Mouse (Mus musculus): ENCODE measurements at regions not wholly inside any gene's neighbourhood (a gene's known extent, or its start where the extent isn't known, plus 50 kb on each side); places are given as distances from the start of the nearest gene placed in this dataset.

GRCm38 (mm10) chr17:47184148-47184547, 173.8 kb upstream of the Ubr2 start:
- ATAC-seq (ENCODE audit: low FRiP score), result no peak
- Histone ChIP-seq H3K4me1 (peaks cover 9% of the 10 kb centered on the region), H3K27ac (no peak overlapping the region), H3K27me3 (no peaks in the 10 kb centered on the region), H3K9ac (no peak overlapping the region), H3K9me3 (no peaks in the 10 kb centered on the region), H3K4me3 (replicated peaks) (no peak overlapping the region), H3K36me3 (replicated peaks) (no peaks in the 10 kb centered on the region), H3K4me2 (no peak overlapping the region)
- 93% methylated on average over 6 of the region's 6 CpGs for WGBS

GRCm38 (mm10) chr17:47182118-47182517, 171.8 kb upstream of the Ubr2 start:
- no peak for ATAC-seq (ENCODE audit: low FRiP score)
- Histone ChIP-seq H3K36me3 (replicated peaks) (no peaks in the 10 kb centered on the region), H3K27ac (0 out of 2 replicates have a peak overlapping the region, but pooled peaks have one; percentile 14), H3K9ac (no peak overlapping the region), H3K4me3 (replicated peaks) (no peak overlapping the region), H3K4me2 (no peak overlapping the region), H3K9me3 (no peaks in the 10 kb centered on the region), H3K4me1 (peaks cover 23% of the 10 kb centered on the region), H3K27me3 (no peaks in the 10 kb centered on the region)
- 68% methylated on average over 6 of the region's 6 CpGs for WGBS

- Histone ChIP-seq H3K27ac (no peak overlapping the region), H3K9ac (no peak overlapping the region), H3K4me2 (no peak overlapping the region), H3K9me3 (no peaks in the 10 kb centered on the region), H3K4me1 (peaks cover 23% of the 10 kb centered on the region), H3K4me3 (replicated peaks) (no peak overlapping the region), H3K27me3 (no peaks in the 10 kb centered on the region), H3K36me3 (replicated peaks) (no peaks in the 10 kb centered on the region)
- WGBS, result 76% methylated on average over 5 of the region's 5 CpGs
- ATAC-seq (ENCODE audit: low FRiP score), result no peak
Observed at GRCm38 (mm10) chr17:47179410-47179809, 169.1 kb upstream of the Ubr2 start.

GRCm38 (mm10) chr17:47178705-47179104, 168.3 kb upstream of the Ubr2 start:
- Histone ChIP-seq H3K36me3 (replicated peaks) (no peaks in the 10 kb centered on the region), H3K4me2 (no peak overlapping the region), H3K9me3 (no peaks in the 10 kb centered on the region), H3K27me3 (no peaks in the 10 kb centered on the region), H3K4me1 (peaks cover 23% of the 10 kb centered on the region), H3K4me3 (replicated peaks) (no peak overlapping the region), H3K9ac (no peak overlapping the region), H3K27ac (0 out of 2 replicates have a peak overlapping the region, but pooled peaks have one; percentile 36)
- WGBS, result 78% methylated on average over 5 of the region's 5 CpGs
- ATAC-seq (ENCODE audit: low FRiP score), result no peak

- H3K4me1 ChIP-seq, result peaks cover 23% of the 10 kb centered on the region
- H3K27ac ChIP-seq, result 0 out of 2 replicates have a peak overlapping the region, but pooled peaks have one; percentile 32
- WGBS, result 88% methylated on average over 8 of the region's 8 CpGs
- no peak overlapping the region for H3K4me2 ChIP-seq
- no peak overlapping the region for H3K4me3 ChIP-seq (replicated peaks)
- no peaks in the 10 kb centered on the region; the same call in 1 of the 2 replicates for H3K36me3 ChIP-seq (replicated peaks)
- no peaks in the 10 kb centered on the region for H3K9me3 ChIP-seq
- H3K27me3 ChIP-seq, result no peaks in the 10 kb centered on the region
- no peak for ATAC-seq (ENCODE audit: low FRiP score)
- H3K9ac ChIP-seq, result no peak overlapping the region
Observed at GRCm38 (mm10) chr17:47177671-47178246, 167.4 kb upstream of the Ubr2 start.

GRCm38 (mm10) chr17:47176328-47176727, 166.0 kb upstream of the Ubr2 start:
- H3K4me2 ChIP-seq, result no peak overlapping the region
- H3K9ac ChIP-seq, result no peak overlapping the region
- H3K27me3 ChIP-seq, result no peaks in the 10 kb centered on the region
- H3K27ac ChIP-seq, result no peak overlapping the region
- H3K9me3 ChIP-seq, result no peaks in the 10 kb centered on the region
- no peaks in the 10 kb centered on the region; the same call in 1 of the 2 replicates for H3K36me3 ChIP-seq (replicated peaks)
- 75% methylated on average over 5 of the region's 5 CpGs for WGBS
- H3K4me1 ChIP-seq, result peaks cover 14% of the 10 kb centered on the region; the same call in 1 of the 2 replicates
- no peak overlapping the region for H3K4me3 ChIP-seq (replicated peaks)
- ATAC-seq (ENCODE audit: low FRiP score), result no peak

- Histone ChIP-seq H3K27ac (no peak overlapping the region), H3K4me3 (replicated peaks) (no peak overlapping the region), H3K36me3 (replicated peaks) (no peaks in the 10 kb centered on the region; the same call in 1 of the 2 replicates), H3K4me2 (no peak overlapping the region), H3K9me3 (no peaks in the 10 kb centered on the region), H3K27me3 (no peaks in the 10 kb centered on the region), H3K9ac (no peak overlapping the region), H3K4me1 (peaks cover 14% of the 10 kb centered on the region; the same call in 1 of the 2 replicates)
- ATAC-seq (ENCODE audit: low FRiP score), result no peak
- 86% methylated on average over 12 of the region's 12 CpGs for WGBS
Observed at GRCm38 (mm10) chr17:47174748-47175215, 164.4 kb upstream of the Ubr2 start.

- WGBS, result 89% methylated on average over 5 of the region's 5 CpGs
- ATAC-seq (ENCODE audit: low FRiP score), result no peak
- H3K4me2 ChIP-seq, result no peak overlapping the region
Observed at GRCm38 (mm10) chr17:47171801-47172200, 161.4 kb upstream of the Ubr2 start.

GRCm38 (mm10) chr17:47170978-47171593, 160.7 kb upstream of the Ubr2 start:
- H3K4me1 ChIP-seq, result peaks cover 19% of the 10 kb centered on the region
- H3K9ac ChIP-seq, result no peak overlapping the region
- H3K4me2 ChIP-seq, result no peak overlapping the region
- no peak overlapping the region for H3K4me3 ChIP-seq (replicated peaks)
- H3K36me3 ChIP-seq (replicated peaks), result no peaks in the 10 kb centered on the region; the same call in none of the 2 replicates
- WGBS, result 93% methylated on average over 13 of the region's 13 CpGs
- H3K27ac ChIP-seq, result no peak overlapping the region
- no peak for ATAC-seq (ENCODE audit: low FRiP score)
- no peaks in the 10 kb centered on the region for H3K9me3 ChIP-seq
- H3K27me3 ChIP-seq, result no peaks in the 10 kb centered on the region

More at GRCm38 (mm10) chr17:47171801-47172200, 161.4 kb upstream of the Ubr2 start:
- Histone ChIP-seq H3K9me3 (no peaks in the 10 kb centered on the region), H3K9ac (no peak overlapping the region), H3K27me3 (no peaks in the 10 kb centered on the region), H3K4me1 (peaks cover 14% of the 10 kb centered on the region), H3K27ac (no peak overlapping the region), H3K36me3 (replicated peaks) (no peaks in the 10 kb centered on the region; the same call in none of the 2 replicates), H3K4me3 (replicated peaks) (no peak overlapping the region)

- Histone ChIP-seq H3K4me2 (no peak overlapping the region), H3K36me3 (replicated peaks) (no peaks in the 10 kb centered on the region; the same call in none of the 2 replicates), H3K9ac (no peak overlapping the region), H3K27ac (0 out of 2 replicates have a peak overlapping the region, but pooled peaks have one; percentile 10), H3K4me1 (peaks cover 19% of the 10 kb centered on the region), H3K27me3 (no peaks in the 10 kb centered on the region), H3K4me3 (replicated peaks) (no peak overlapping the region), H3K9me3 (no peaks in the 10 kb centered on the region)
- ATAC-seq (ENCODE audit: low FRiP score), result no peak
- WGBS, result 70% methylated on average over 8 of the region's 8 CpGs
Observed at GRCm38 (mm10) chr17:47168105-47168504, 157.7 kb upstream of the Ubr2 start.

- Histone ChIP-seq H3K36me3 (replicated peaks) (peaks cover 4% of the 10 kb centered on the region), H3K27me3 (no peaks in the 10 kb centered on the region), H3K4me2 (no peak overlapping the region), H3K9me3 (no peaks in the 10 kb centered on the region), H3K27ac (no peak overlapping the region), H3K4me3 (replicated peaks) (no peak overlapping the region), H3K4me1 (peaks cover 19% of the 10 kb centered on the region), H3K9ac (no peak overlapping the region)
- ATAC-seq (ENCODE audit: low FRiP score), result no peak
- 90% methylated on average over 6 of the region's 10 CpGs for WGBS
Observed at GRCm38 (mm10) chr17:47163677-47164340, 153.5 kb upstream of the Ubr2 start.

- 75% methylated on average over 2 of the region's 2 CpGs for WGBS
- Histone ChIP-seq H3K36me3 (replicated peaks) (peaks cover 4% of the 10 kb centered on the region; the same call in 1 of the 2 replicates), H3K9ac (no peak overlapping the region), H3K9me3 (no peaks in the 10 kb centered on the region), H3K4me3 (replicated peaks) (no peak overlapping the region), H3K4me2 (no peak overlapping the region), H3K27me3 (no peaks in the 10 kb centered on the region), H3K27ac (no peak overlapping the region), H3K4me1 (peaks cover 11% of the 10 kb centered on the region)
- ATAC-seq (ENCODE audit: low FRiP score), result no peak
Observed at GRCm38 (mm10) chr17:47162459-47162858, 152.1 kb upstream of the Ubr2 start.
